Mouse (Mus musculus) MEL (cell line): Measurements from ENCODE around the gene Qtrt1. TPM values are rescaled to one million over a fixed set of nuclear protein-coding genes. Genes with fewer than 3 reads are reported as not detected.

Experiments used
- DNase-seq: peaks from one replicate; pipeline ENCODE4 v3.0.0; 2011; ENCODE audit warnings: low read depth, low spot score
- H3K27ac ChIP-seq: 2 replicates; pipeline ENCODE4 v1.5.1; 2012; ENCODE audit warnings: low read depth, mild to moderate bottlenecking, control low read depth, low read length, moderate library complexity; ENCODE audit not compliant: control insufficient read depth
- H3K27me3 ChIP-seq, 2 experiments: fragments of 150-350 bp in 1 of 2; sonication (generic) in 1 of 2; 2 replicates each; pipeline ENCODE4 v1.6.1; 2012; ENCODE audit warnings: low read length in 2 of 2, mild to moderate bottlenecking in 2 of 2, improper control_type of control experiment in 1 of 2, moderate library complexity in 1 of 2; ENCODE audit not compliant: insufficient read depth in 2 of 2, control insufficient read depth in 1 of 2
- H3K36me3 ChIP-seq, 2 experiments: 2 replicates each; pipeline ENCODE4 v1.6.1; 2012 to 2014; ENCODE audit warnings: low read length in 2 of 2, improper control_type of control experiment in 1 of 2, inconsistent platforms in 1 of 2, mild to moderate bottlenecking in 1 of 2; ENCODE audit not compliant: insufficient read depth in 2 of 2, control insufficient read depth in 1 of 2
- H3K4me1 ChIP-seq, 2 experiments: fragments of 150-350 bp in 1 of 2; sonication (generic) in 1 of 2; 2 replicates each; pipeline ENCODE4 v1.6.1; 2012; ENCODE audit warnings: low read length in 2 of 2, improper control_type of control experiment in 1 of 2, mild to moderate bottlenecking in 1 of 2; ENCODE audit not compliant: insufficient read depth in 2 of 2, control insufficient read depth in 1 of 2
- H3K4me3 ChIP-seq, 2 experiments: fragments of 150-350 bp in 1 of 2; sonication (generic) in 1 of 2; 2 replicates each; pipeline ENCODE4 v1.5.1; 2012; ENCODE audit warnings: low read depth in 2 of 2, low read length in 2 of 2, mild to moderate bottlenecking in 2 of 2, moderate library complexity in 2 of 2, control low read depth in 1 of 2, improper control_type of control experiment in 1 of 2; ENCODE audit not compliant: control insufficient read depth in 1 of 2, insufficient read depth in 1 of 2
- H3K79me2 ChIP-seq: 2 replicates; pipeline ENCODE4 v1.6.1; 2012; ENCODE audit warnings: mild to moderate bottlenecking, low read length, moderate library complexity; ENCODE audit not compliant: control insufficient read depth, poor library complexity, insufficient read depth
- H3K9ac ChIP-seq: 2 replicates; pipeline ENCODE4 v1.6.1; 2012; ENCODE audit warnings: low read depth, mild to moderate bottlenecking, control low read depth, low read length, moderate library complexity; ENCODE audit not compliant: control insufficient read depth, poor library complexity, severe bottlenecking
- H3K9me3 ChIP-seq: fragments of 150-350 bp; sonication (generic); replicated peaks from 2 replicates; pipeline ENCODE4 v1.6.1; 2012; ENCODE audit warnings: mild to moderate bottlenecking, low read length, improper control_type of control experiment, moderate library complexity; ENCODE audit not compliant: insufficient read depth
- BHLHE40 ChIP-seq: IDR thresholded peaks from 2 replicates; pipeline ENCODE4 v1.6.1; 2012; ENCODE audit warnings: low read depth, mild to moderate bottlenecking, inconsistent platforms, low read length, improper control_type of control experiment, borderline replicate concordance
- CHD1 ChIP-seq: IDR thresholded peaks from 2 replicates; pipeline ENCODE4 v1.6.1; 2012; ENCODE audit warnings: low read depth, mild to moderate bottlenecking, inconsistent platforms, low read length, improper control_type of control experiment
- E2F4 ChIP-seq: IDR thresholded peaks from 2 replicates; pipeline ENCODE4 v1.6.1; 2011; ENCODE audit warnings: low read depth, low read length, improper control_type of control experiment, borderline replicate concordance
- ETS1 ChIP-seq: IDR thresholded peaks from 2 replicates; pipeline ENCODE4 v1.6.1; 2012; ENCODE audit warnings: low read depth, mild to moderate bottlenecking, inconsistent platforms, low read length, improper control_type of control experiment, moderate library complexity
- HCFC1 ChIP-seq: IDR thresholded peaks from 2 replicates; pipeline ENCODE4 v1.6.1; 2012; ENCODE audit warnings: low read depth, mild to moderate bottlenecking, inconsistent platforms, low read length, improper control_type of control experiment, moderate library complexity
- KAT2A ChIP-seq: conservative IDR thresholded peaks from 2 replicates; pipeline ENCODE4 v1.6.1; 2012; ENCODE audit warnings: low read depth, low read length, improper control_type of control experiment, inconsistent platforms
- MAZ ChIP-seq: IDR thresholded peaks from 2 replicates; pipeline ENCODE4 v1.6.1; 2012; ENCODE audit warnings: low read depth, mild to moderate bottlenecking, inconsistent platforms, low read length, improper control_type of control experiment
- MEF2A ChIP-seq: IDR thresholded peaks from 2 replicates; pipeline ENCODE4 v1.6.1; 2014; ENCODE audit warnings: low read depth, mild to moderate bottlenecking, inconsistent platforms, low read length, improper control_type of control experiment; ENCODE audit not compliant: poor library complexity, insufficient replicate concordance, severe bottlenecking; ENCODE audit errors: extremely low read depth
- MXI1 ChIP-seq: IDR thresholded peaks from 2 replicates; pipeline ENCODE4 v1.6.1; 2011; ENCODE audit warnings: mild to moderate bottlenecking, low read depth, low read length, improper control_type of control experiment
- MYB ChIP-seq: IDR thresholded peaks from 2 replicates; pipeline ENCODE4 v1.6.1; 2011; ENCODE audit warnings: mild to moderate bottlenecking, low read depth, low read length, improper control_type of control experiment
- MYC ChIP-seq: IDR thresholded peaks from 2 replicates; pipeline ENCODE4 v1.6.1; 2011; ENCODE audit warnings: low read depth, mild to moderate bottlenecking, low read length, improper control_type of control experiment, moderate library complexity
- NELFE ChIP-seq: IDR thresholded peaks from 2 replicates; pipeline ENCODE4 v1.6.1; 2011; ENCODE audit warnings: low read depth, low read length, improper control_type of control experiment
- POLR2A ChIP-seq, 2 experiments: IDR thresholded peaks; 2 replicates each; pipeline ENCODE4 v1.6.1; 2011 to 2012; ENCODE audit warnings: low read length in 2 of 2, mild to moderate bottlenecking in 2 of 2, control low read depth in 1 of 2, improper control_type of control experiment in 1 of 2, low read depth in 1 of 2, moderate library complexity in 1 of 2; ENCODE audit not compliant: control insufficient read depth in 1 of 2, insufficient read depth in 1 of 2, poor library complexity in 1 of 2
- POLR2AphosphoS2 ChIP-seq: IDR thresholded peaks from 2 replicates; pipeline ENCODE4 v1.6.1; 2011; ENCODE audit warnings: low read length, improper control_type of control experiment
- POLR2AphosphoS5 ChIP-seq: IDR thresholded peaks from 2 replicates; pipeline ENCODE4 v1.6.1; 2012; ENCODE audit warnings: low read depth, borderline replicate concordance, mild to moderate bottlenecking, inconsistent platforms, low read length, moderate library complexity, mixed read lengths
- SIN3A ChIP-seq: IDR thresholded peaks from 2 replicates; pipeline ENCODE4 v1.6.1; 2012; ENCODE audit warnings: low read length, improper control_type of control experiment, inconsistent platforms
- SMC3 ChIP-seq: IDR thresholded peaks from 2 replicates; pipeline ENCODE4 v1.6.1; 2011; ENCODE audit warnings: low read depth, low read length, improper control_type of control experiment
- TAL1 ChIP-seq: IDR thresholded peaks from 2 replicates; pipeline ENCODE4 v1.6.1; 2012; ENCODE audit warnings: mild to moderate bottlenecking, inconsistent platforms, low read length, moderate library complexity, mixed read lengths
- UBTF ChIP-seq: IDR thresholded peaks from 2 replicates; pipeline ENCODE4 v1.6.1; 2012; ENCODE audit warnings: low read depth, mild to moderate bottlenecking, inconsistent platforms, low read length, improper control_type of control experiment, moderate library complexity, borderline replicate concordance; ENCODE audit not compliant: insufficient read depth
- polyA plus RNA-seq, 2 experiments: library from polyadenylated mRNA; stranded (reverse) in 1 of 2; unstranded in 1 of 2; fragments of >175 nt in 1 of 2; fragments of >200 nt in 1 of 2; gene quantifications; 2 replicates each; pipeline versions ENCODE4 v1.2.1 to v1.2.4; 2012; ENCODE audit warnings: low replicate concordance in 2 of 2, low read depth in 1 of 2; ENCODE audit not compliant: insufficient read length in 2 of 2, insufficient read depth in 1 of 2, missing spikeins in 1 of 2
- total RNA-seq: library from RNA; depleted of rRNA; stranded (reverse); fragments of 300-350 nt; gene quantifications from 2 replicates; pipeline ENCODE4 v1.2.3, GENCODE M21; 2012

The Qtrt1 gene
- total and polyA plus RNA-seq, 3 experiments = 199 to 244 TPM; not detected in 1

GRCm38 (mm10) chr9:21439456-21439855, 27.8 kb downstream of the Qtrt1 start (continued):
- peak; percentile 86; the same call in 1 of the 2 replicates for TF ChIP-seq MAZ
- TF ChIP-seq MEF2A = peak; percentile 78; the same call in 1 of the 2 replicates
- peak; percentile 98 for TF ChIP-seq MXI1
- TF ChIP-seq MYC = peak; percentile 96
- TF ChIP-seq UBTF = no peak
- TF ChIP-seq TAL1 = no peak
- TF ChIP-seq SIN3A = peak; percentile 86
- TF ChIP-seq ETS1 = peak; percentile 94
- TF ChIP-seq POLR2A (IDR thresholded peaks at IDR 0.05; ENCODE audit: control insufficient read depth in 1 of 2, insufficient read depth in 1 of 2, low read depth in 1 of 2, low read length in 2 of 2, poor library complexity in 1 of 2) = peak in 1 of 2 experiments; percentile 57; a peak in 2 of 4 replicates
- no peak; the same call in 1 of the 2 replicates for TF ChIP-seq SMC3
- TF ChIP-seq HCFC1 = peak; percentile 63
- TF ChIP-seq POLR2AphosphoS5 = no peak

DNA sequence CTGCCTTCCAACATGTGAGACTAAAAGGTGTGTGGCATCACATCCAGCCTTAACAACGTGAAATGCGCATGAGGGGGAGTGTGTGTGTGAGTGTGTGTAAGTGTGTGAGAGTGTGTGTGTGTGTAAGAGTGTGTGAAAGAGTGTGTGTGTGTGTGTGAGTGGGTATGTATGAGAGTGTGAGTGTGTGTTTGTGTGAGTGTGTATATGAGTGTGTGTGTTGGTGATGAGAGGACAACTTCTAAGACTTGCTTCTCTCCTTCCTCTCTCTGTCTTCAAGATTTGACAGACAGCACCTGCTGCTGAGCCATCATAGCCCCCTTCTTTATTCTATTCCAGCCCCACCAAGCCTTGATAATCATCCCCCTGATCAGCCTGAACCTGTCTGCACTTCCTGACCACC, 28.3 kb downstream of the Qtrt1 start:
- Histone ChIP-seq H3K27me3 (no peaks in the 10 kb centered on the region), H3K27ac (peak overlapping the region; percentile 72), H3K9ac (peak overlapping the region; percentile 55), H3K4me3 (no peak overlapping the region), H3K4me1 (peaks cover 46 to 52% of the 10 kb centered on the region in 2 experiments), H3K9me3 (no peaks in the 10 kb centered on the region), H3K36me3 (peaks cover 44 to 47% of the 10 kb centered on the region in 2 experiments), H3K79me2 (peaks cover 72% of the 10 kb centered on the region)
- no peak for TF ChIP-seq SIN3A
- no peak for TF ChIP-seq BHLHE40
- no peak for TF ChIP-seq KAT2A
- 0 out of 2 replicates have a peak, but pooled peaks have one; percentile 15 for TF ChIP-seq POLR2AphosphoS2
- TF ChIP-seq MEF2A = no peak
- no peak for TF ChIP-seq UBTF
- peak; percentile 36; the same call in 1 of the 2 replicates for TF ChIP-seq POLR2AphosphoS5
- no peak for TF ChIP-seq NELFE
- no peak for TF ChIP-seq E2F4
- no peak for TF ChIP-seq MYC
- TF ChIP-seq MYB = no peak
- TF ChIP-seq CHD1 = peak; percentile 42; the same call in 1 of the 2 replicates
- TF ChIP-seq SMC3 = no peak
- DNase-seq = no peak
